Mouse (Mus musculus): Measurements from ENCODE around the gene Ap5b1.

Ap5b1 gene

DNA sequence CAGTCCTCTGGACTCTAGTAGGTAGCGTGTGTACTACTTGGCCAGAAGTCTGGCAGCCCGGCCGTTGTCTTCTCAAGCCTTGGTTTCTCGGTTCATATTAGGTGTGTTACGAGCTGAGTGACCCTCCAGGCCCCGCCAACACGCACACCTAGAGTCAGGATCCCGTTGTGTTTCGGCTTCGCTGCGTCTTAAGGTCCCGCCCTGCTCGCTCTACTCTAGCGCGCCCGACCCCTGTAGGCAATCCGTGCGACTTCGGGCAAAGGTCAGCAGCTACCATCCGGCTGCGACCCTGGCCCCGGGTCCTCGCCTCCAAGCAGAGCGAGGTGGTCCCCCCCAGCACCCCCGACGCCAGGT is 668 bp upstream of the Ap5b1 start:
- peak; percentile 77 for DNase-seq (ENCODE audit: low spot score)

DNA sequence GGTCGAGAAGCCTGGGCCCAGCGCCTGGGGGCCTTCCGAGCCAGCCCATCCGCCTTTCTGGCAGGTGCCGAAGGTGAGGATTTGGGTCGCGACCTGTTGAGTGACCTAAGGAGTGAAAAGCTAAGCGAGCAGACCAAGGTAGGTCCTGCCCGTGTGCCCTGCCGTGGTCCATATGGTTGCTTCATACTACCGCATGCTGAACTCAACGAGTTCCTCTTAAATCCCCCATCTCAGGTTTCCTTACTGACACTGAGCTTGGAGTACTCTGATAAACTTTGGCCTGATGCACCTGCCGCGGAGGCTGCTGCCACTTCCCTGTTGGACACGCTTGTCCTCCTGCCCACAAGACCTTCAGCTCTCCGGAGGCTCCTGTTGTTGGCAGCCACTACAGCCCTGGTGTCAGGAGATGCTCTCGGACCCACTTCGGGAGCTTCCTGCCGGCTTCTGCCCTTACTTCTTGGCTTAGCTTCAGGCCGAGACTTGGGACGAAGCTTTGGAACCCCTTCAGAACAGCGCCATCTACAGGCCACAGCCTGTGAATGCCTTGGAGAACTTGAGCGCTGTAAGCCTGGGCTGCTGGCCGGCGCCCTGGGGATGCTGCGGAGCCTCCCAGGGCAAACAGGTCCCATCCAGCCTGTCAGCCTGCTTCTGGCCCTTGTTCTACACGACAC is 780 bp downstream of the Ap5b1 start:
- DNase-seq (ENCODE audit: low spot score), result peak; percentile 96

DNA sequence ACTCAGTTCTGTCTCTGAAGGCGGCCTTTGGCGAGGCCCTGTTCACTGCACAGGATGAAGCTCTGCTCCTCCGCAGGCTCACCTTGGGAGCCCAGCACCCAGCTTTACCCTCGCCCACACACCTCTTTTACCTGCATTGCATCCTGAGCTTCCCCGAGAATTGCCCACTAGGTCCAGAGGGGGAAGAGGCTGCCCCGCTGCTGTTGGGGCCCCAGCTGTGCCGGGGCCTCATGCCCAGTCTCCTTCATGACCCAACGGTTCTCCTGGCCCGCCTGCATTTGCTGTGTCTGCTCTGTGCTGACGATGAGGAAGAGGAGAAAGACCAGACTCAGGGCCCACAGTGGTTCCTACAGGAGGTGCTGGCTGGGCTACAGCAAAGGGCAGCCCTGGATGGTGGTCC is 1.7 kb downstream of the Ap5b1 start:
- no peak for DNase-seq (ENCODE audit: low spot score)

DNA sequence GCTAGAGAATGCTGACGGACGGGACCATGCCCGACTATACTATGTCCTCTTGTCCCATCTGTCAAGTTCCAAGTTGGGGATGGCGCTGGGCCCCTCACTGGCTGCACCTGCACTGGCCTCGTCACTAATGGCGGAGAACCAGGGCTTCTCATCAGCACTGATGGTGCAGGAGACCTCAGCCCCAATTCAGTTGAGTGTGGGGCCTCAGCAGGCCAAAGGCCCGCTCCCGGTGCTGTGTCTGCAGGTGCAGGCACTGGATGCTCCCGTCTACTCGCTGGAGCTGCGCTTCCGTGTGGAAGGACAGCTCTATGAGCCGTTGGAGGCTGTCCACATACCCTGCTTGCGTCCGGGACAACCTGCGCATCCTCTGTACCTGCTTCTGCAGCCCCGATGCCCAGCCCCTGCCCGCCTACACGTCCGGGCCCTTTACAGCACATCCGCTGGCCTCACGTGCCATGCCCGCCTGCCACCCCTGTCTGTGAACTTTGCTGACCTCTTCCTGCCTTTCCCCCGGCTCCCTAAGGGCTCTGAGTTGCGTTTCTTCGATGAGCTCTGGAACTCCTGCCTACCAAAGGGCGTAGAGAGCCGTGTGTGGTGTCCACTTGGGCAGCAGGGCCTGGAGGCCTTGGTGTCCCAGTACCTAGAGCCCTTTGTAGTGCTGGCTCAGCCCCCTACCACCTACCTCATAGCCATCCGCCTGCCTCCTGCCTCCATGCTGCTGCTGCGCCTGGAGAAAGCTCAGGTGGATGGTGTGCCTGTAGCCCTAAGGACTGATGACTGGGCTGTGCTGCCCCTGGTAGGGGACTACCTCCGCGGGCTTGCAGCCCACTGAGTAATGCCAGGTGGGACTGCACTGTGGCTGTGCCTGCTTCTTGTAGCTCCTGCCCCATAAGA is 2.8 kb downstream of the Ap5b1 start:
- no peak for DNase-seq (ENCODE audit: low spot score)

DNA sequence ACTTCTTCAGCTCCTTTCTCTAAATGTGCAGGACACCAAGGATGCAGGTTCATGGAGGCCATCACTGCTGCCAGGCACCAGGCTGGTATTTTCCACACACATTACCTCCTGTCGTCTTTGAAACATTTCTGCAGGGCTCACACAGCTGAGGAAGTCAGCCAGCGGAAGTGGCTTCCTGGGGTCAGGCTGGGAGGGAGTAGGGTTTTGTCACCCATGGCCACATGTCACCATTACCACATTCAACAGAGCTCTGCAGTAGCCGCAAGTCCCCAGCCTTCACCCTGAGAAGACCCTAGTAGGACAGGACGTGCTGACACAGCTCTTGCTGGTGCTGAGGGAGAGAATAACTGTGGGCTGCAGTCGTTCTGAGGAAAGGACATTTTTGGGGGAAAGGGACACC is 4.0 kb downstream of the Ap5b1 start:
- DNase-seq (ENCODE audit: low spot score), result no peak

DNA sequence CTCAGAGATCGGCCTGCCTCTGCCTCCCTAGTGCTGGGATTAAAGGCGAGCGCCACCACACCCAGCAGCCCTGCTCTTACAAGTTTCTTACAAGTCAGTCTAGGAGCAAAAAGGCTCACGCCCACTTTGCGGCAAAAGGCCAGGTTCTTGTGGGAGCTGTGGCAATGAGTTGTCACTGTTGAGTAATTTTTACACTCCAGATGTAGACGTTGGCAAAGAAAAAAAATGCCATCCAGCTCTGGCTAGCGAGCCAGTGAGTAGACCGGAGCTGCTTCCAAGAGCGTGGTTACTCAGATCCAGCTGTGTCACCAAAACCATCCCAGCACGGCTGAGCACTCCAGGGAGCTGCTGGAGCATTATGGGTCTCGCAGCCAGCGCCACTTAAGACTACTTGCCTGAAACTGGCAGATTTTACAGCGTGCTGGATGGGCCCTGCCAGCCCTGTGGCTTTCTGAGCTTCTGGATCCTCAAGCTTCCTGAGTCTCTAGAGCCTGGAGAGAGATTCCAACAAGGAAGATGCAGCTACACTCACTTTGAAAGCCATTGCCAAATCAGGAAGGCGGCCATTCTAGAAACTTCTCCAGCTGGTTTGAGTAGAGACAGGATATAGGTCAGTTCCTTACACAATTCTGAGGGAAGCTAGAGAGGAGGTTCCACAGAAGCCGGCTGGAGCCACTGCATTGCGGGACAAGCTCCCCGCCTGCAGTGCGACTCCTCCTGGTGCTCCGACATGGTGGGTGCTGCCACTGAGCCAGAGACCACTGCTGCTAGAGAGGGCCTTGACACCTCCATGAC is 4.7 kb downstream of the Ap5b1 start:
- no peak for DNase-seq (ENCODE audit: low spot score)

DNA sequence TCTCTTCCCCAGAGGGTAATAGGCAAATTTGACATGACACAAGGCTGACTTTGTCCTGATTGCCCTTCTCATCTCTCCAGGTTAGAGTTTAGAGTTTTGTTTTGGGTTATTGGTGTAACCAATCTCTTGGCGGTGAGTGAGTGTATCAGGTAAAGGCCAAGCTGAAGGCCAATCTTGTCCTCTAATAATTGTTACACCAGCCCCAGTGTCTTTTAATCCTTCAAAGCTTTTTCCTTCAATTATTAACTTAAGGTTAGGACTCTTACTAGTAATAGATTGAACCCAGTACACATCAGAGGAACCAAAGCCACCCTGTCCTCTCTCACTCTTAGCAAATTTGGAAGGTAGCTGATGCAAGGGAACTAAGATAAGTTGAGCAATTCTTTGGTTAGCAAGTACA is 7.5 kb downstream of the Ap5b1 start:
- DNase-seq (ENCODE audit: low spot score), result no peak

DNA sequence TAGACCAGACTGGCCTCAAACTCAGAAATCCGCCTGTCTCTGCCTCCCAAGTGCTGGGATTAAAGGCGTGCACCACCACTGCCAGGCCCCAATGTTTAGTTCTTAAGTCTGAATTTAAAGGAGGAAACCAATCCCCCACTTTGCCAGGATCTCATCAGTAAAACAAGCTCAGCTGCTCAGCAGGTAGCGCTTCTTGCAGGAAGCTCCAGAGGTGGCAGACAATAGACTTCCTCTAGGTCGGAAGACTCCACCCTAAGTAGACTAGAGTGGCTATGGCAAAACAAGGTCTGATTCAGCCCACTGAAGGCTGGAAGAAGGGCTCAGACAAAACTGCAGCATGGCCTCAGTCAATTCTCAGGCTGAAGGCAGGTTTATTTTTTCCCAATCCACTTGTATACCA is 12.1 kb downstream of the Ap5b1 start:
- no peak for DNase-seq (ENCODE audit: low spot score)

DNA sequence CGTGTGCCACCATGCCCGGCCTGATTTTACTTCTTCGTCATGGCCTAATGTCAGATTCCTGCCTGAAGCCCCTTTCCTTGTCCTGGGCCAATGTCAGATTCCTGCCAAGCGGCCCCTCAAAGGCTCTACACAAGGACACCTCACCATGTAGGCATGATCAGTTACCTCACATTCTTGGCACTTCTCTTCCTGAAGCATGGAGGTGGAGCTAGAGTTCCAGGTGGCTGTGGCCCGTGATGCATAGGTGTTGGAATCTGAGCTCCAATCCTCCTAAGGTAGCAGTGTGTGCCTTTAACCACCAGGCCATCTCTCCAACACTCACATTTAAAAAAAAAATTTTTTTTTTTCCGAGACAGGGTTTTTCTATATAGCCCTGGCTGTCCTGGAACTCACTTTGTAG is 13.0 kb downstream of the Ap5b1 start:
- DNase-seq (ENCODE audit: low spot score), result no peak

DNA sequence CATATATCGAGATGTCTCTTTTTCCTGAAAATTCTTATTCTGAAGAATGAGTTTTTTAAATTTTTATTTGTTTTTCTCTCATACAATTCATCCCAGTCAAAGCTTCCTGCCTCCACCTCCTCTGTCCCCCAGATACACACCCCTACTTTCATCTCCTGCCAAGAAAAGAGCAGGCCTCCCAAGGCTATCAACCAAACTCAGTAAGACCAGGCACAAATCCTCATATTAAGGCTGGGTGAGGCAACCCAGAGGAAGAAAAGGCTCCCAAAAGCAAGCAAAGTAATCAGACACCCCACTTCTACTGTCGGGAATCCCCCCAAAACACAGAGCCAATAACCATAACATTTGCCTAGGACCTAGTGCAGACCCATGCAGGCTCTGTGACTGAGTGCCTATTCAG is 14.2 kb downstream of the Ap5b1 start:
- no peak for DNase-seq (ENCODE audit: low spot score)

DNA sequence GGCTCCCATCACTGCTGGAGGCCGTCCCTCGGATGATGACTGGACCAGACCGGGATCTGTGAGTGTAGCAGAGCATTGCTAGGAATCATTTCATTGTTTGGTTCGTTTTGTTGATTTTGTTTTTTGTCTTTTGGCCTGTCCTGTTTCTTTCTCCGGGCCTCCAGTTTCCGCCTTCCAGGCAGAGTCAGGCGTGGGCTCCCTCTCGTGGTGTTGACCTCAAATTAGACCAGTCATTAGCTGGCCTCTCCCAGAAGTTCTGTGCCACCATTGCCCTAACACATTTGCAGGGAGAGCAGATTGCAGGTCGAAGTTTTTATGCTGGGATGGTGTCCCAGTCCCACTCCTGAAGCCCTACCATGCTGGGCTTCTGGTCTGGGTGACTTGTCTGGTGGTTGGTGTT is 21.3 kb downstream of the Ap5b1 start:
- DNase-seq (ENCODE audit: low spot score), result no peak

DNA sequence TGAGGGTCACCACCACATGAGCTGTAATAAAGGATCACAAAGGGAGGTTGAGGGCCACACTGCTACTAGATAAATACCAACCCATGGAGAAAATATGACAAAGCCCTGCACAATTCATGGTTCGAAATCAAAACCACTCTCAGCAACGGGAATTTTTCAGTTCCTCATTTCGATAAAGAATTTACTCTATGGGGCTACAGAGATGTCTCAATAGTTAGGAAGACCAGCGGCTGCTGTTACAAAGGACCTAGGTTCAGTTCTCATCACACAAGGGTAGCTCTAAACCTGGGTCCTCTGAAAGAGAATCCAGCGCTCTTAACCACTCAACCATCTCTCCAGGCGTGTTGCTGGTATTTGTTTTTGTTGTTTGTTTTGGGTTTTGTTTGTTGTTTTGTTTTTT is 24.1 kb downstream of the Ap5b1 start:
- DNase-seq (ENCODE audit: low spot score), result no peak

DNA sequence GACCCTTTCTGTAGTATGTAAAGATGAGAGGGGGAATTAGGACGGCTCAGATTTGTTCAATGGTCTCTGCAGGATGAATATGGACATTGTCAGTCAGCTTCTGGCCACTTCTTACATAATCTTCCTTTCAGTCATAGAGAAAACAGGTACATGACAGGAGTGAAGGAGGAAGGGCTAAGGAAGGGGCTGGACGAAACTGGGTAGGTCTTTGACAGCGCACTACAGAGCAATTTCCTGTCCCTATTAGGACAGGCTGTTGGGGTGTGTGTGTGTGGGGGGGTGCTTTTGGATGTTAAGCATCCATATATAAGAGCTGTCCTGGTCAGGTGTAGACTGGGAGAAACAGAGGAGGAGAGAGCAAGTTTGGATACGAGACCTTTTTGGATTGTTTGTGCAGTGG is 31.4 kb downstream of the Ap5b1 start:
- DNase-seq (ENCODE audit: low spot score), result no peak

DNA sequence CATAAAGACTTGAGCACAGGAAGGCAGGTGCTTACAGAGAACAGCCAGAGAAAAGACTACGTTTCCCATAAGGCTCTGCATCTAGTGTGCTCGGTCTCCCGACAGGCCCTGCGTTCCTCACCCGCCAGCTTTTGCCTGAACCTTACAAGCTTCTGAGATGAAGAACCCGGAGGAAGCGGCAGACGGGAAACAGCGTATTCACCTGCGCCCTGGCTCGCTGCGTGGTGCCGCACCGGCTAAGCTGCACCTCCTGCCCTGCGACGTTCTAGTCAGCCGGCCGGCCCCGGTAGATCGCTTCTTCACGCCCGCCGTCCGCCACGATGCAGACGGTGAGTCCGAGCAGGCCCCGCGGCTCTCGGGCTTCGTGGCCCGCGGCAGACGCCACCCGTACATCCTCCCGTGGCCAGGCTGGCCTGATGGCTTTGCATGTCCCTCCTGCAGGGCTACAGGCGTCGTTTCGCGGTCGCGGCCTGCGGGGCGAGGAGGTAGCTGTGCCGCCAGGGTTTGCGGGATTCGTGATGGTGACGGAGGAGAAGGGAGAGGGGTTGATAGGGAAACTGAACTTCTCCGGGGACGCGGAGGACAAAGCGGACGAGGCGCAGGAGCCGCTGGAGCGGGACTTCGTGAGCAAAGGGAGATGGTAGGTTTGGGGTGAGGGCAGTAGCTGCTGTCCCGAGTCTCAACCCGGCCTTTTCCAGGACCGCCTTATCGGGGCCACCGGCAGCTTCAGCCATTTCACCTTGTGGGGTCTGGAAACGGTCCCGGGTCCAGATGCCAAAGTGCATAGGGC is 34.1 kb downstream of the Ap5b1 start, which contains the start of gene Rnaseh2c:
TSS of gene Rnaseh2c (plus strand) at position 122 of the 790 bp plus-strand sequence.
- peak; percentile 94 for DNase-seq (ENCODE audit: low spot score)

DNA sequence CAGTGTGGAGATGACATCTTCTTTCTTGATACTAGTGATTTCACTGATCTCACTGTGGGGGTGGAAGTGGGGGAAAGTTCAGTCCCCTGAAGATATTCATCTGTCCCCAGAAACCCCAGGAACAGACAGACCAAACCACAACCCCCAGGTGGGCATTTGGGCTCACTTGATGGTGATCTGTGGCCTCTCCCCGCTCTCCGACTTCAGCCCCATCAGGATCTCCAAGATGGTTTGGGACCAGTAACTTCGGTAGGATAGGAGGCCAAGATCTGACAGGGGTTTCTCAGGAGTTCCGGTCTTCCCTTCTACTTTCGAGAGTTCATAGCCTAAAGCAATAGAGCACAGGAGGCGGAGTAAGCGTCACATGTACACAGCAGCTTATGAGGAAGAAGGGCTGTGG is 35.8 kb downstream of the Ap5b1 start:
- DNase-seq (ENCODE audit: low spot score), result no peak

DNA sequence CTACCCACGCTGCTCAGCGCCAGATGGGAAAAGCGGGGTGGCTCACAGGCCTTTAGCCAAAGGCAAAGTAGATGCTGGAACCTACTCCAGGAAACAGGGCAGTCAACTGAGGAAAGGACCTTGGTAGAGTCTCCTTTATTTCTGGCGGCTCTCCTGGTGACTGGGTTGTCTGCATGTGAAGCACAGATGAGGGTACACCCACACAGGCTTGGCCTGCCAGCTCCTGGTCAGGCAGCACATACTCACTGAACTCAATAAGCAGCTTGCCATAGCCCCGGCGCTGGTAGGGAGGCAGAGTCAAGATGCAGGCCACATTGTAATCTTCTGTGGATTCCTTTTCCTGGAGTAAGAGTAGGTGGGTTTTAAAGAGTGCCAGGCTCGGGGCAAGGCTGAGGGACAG is 37.3 kb downstream of the Ap5b1 start:
- no peak for DNase-seq (ENCODE audit: low spot score)

DNA sequence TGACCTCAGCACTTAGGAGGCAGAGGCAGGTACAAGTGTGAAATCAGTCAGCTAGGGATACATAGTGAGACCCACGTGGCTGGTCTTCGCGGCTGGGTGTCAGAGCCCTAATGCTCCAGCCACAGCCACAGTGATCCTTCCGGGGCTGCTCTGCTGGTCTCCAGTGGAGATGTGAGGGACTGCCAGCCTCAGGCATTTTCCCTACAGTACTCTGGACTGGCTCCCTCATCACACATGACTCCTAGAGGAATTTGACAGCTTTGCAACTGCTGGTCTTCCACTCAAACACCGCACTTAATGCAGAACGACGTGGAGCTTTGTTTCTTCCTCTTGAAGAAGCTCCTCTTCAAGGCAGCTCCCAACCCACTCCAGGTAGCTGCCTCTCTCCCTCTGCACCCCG is 38.4 kb downstream of the Ap5b1 start:
- no peak for DNase-seq (ENCODE audit: low spot score)

DNA sequence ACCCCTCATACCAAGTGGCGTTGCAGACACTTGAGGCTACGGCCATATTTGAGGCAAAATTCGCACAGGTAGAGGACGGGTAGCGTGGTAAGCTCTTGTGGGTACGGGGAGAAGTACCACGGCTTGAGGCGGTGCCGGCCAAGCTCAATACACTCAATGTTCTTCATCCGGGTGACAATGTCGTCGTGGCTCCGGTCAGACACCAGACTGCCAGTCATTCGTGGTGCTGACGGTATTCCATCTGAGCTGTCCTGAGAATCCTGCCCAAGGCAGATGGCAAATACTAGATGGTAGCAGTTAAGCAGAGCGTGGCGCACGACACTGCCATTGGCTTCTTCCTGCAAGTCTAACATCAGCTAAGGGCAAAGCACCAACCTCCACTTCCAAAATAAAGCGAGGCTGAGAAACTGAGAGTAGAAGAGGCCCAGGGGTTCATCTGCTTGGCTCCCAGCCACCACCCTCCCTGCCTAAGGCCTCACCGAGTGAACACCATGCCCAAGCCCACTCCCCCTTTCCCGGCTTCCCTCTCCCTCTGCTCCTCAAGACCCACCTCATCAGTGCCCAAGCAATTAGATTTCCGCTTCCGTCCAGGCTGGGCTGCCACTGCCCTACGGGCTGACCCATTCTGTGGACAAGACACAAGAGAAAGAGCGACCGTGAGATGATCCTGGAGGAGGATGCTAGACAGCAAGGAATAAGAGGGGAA is 40.0 kb downstream of the Ap5b1 start:
- DNase-seq (ENCODE audit: low spot score), result no peak

DNA sequence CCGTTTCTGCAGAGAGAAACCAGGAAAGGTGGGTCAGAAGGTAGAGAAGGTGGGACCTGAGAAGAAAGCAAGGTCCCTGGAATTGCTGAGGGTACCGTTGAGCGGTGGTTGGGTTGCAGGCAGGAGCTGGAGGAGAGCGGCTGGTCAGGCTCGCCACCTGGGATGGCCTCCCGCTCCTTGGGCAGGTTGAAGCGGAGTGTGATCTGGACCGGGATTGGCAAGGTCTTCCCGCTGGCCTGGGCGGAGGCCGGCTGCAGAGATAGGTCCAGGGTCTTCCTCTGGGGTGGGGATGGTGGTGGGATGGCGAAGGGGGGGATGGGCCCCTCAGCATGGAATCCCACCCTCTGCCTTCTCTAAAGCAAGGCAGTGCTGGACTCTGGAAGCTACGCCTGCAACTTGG is 40.9 kb downstream of the Ap5b1 start:
- DNase-seq (ENCODE audit: low spot score), result no peak

DNA sequence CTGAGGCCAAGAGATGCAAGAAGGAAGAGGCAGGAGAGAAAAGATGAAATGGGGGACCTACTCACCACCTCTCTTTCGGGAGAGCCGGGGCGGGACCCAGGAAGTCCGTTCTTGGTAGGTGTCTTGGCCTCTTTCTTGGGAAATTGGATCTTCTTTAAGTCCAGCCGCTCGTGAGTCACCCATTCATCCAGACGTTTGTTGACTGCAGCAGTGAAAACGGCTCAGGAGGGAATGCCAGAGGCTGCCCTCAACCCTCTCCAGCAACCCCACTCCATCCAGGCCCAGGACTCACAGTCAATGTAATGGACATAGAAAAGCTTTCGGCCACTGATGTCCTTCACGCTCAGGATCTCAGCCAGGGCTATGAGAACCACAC is 41.3 kb downstream of the Ap5b1 start:
- no peak for DNase-seq (ENCODE audit: low spot score)
